Mouse (Mus musculus): ENCODE results near the gene Ppp4c. TPM values are rescaled to one million over a fixed set of nuclear protein-coding genes. Genes with fewer than 3 reads are reported as not detected.

The Ppp4c gene
- polyA plus RNA-seq, 1 experiment from 2014 or later = 135 TPM

GRCm38 (mm10) chr7:126816494-126816893, 24.2 kb upstream of the Ppp4c start:
- TF ChIP-seq CTCF (IDR thresholded peaks at IDR 0.05; ENCODE audit: low read depth) = no peak
- H3K4me2 ChIP-seq (replicated peaks; ENCODE audit: low read depth) = no peak overlapping the region

GRCm38 (mm10) chr7:126815726-126816222, 23.5 kb upstream of the Ppp4c start:
- ATAC-seq = no peak
- Histone ChIP-seq H3K9me3 (ENCODE audit: control insufficient read depth) (no peaks in the 10 kb centered on the region), H3K27ac (ENCODE audit: low read depth, low read length) (no peak overlapping the region), H3K9ac (ENCODE audit: low read depth, low read length) (no peak overlapping the region), H3K36me3 (ENCODE audit: control insufficient read depth, insufficient read depth) (no peaks in the 10 kb centered on the region), H3K4me1 (replicated peaks; ENCODE audit: control insufficient read depth, insufficient read depth, low read length) (no peaks in the 10 kb centered on the region), H3K4me2 (replicated peaks; ENCODE audit: low read depth) (no peak overlapping the region), H3K27me3 (replicated peaks; ENCODE audit: control insufficient read depth, insufficient read depth, low read length) (no peaks in the 10 kb centered on the region), H3K4me3 (ENCODE audit: low read depth, low read length) (no peak overlapping the region)
- TF ChIP-seq CTCF (IDR thresholded peaks at IDR 0.05; ENCODE audit: low read depth) = no peak
- WGBS = 57% methylated on average over 8 of the region's 8 CpGs

More at GRCm38 (mm10) chr7:126816494-126816893, 24.2 kb upstream of the Ppp4c start:
- Histone ChIP-seq H3K4me3 (ENCODE audit: low read depth, low read length) (no peak overlapping the region), H3K4me1 (replicated peaks; ENCODE audit: control insufficient read depth, insufficient read depth, low read length) (no peaks in the 10 kb centered on the region), H3K27ac (ENCODE audit: low read depth, low read length) (no peak overlapping the region), H3K9me3 (ENCODE audit: control insufficient read depth) (no peaks in the 10 kb centered on the region), H3K27me3 (replicated peaks; ENCODE audit: control insufficient read depth, insufficient read depth, low read length) (no peaks in the 10 kb centered on the region), H3K9ac (ENCODE audit: low read depth, low read length) (no peak overlapping the region), H3K36me3 (ENCODE audit: control insufficient read depth, insufficient read depth) (no peaks in the 10 kb centered on the region)
- WGBS = 75% methylated on average over 8 of the region's 8 CpGs
- no peak for ATAC-seq

GRCm38 (mm10) chr7:126809723-126810369, 17.6 kb upstream of the Ppp4c start:
- no peaks in the 10 kb centered on the region for H3K9me3 ChIP-seq (ENCODE audit: control insufficient read depth)
- no peaks in the 10 kb centered on the region for H3K36me3 ChIP-seq (ENCODE audit: control insufficient read depth, insufficient read depth)
- H3K4me2 ChIP-seq (replicated peaks; ENCODE audit: low read depth) = peak overlapping the region; percentile 80
- ATAC-seq = no peak
- no peak overlapping the region for H3K27ac ChIP-seq (ENCODE audit: low read depth, low read length)
- H3K27me3 ChIP-seq (replicated peaks; ENCODE audit: control insufficient read depth, insufficient read depth, low read length) = no peaks in the 10 kb centered on the region
- no peak overlapping the region for H3K4me3 ChIP-seq (ENCODE audit: low read depth, low read length)
- no peaks in the 10 kb centered on the region for H3K4me1 ChIP-seq (replicated peaks; ENCODE audit: control insufficient read depth, insufficient read depth, low read length)
- 56% methylated on average over 5 of the region's 5 CpGs for WGBS
- no peak for TF ChIP-seq CTCF (IDR thresholded peaks at IDR 0.05; ENCODE audit: low read depth)
- H3K9ac ChIP-seq (ENCODE audit: low read depth, low read length) = no peak overlapping the region

- no peaks in the 10 kb centered on the region for H3K4me1 ChIP-seq (replicated peaks; ENCODE audit: control insufficient read depth, insufficient read depth, low read length)
- H3K36me3 ChIP-seq (ENCODE audit: control insufficient read depth, insufficient read depth) = no peaks in the 10 kb centered on the region
- H3K27ac ChIP-seq (ENCODE audit: low read depth, low read length) = no peak overlapping the region
- WGBS = under 1% methylated on average over 43 of the region's 43 CpGs
- H3K4me2 ChIP-seq (replicated peaks; ENCODE audit: low read depth) = peak overlapping the region; percentile 80
- TF ChIP-seq CTCF (IDR thresholded peaks at IDR 0.05; ENCODE audit: low read depth) = peak; percentile 40
- no peaks in the 10 kb centered on the region for H3K9me3 ChIP-seq (ENCODE audit: control insufficient read depth)
- H3K4me3 ChIP-seq (ENCODE audit: low read depth, low read length) = peak overlapping the region; percentile 52
- H3K27me3 ChIP-seq (replicated peaks; ENCODE audit: control insufficient read depth, insufficient read depth, low read length) = no peaks in the 10 kb centered on the region
- ATAC-seq = peak; percentile 76
- peak overlapping the region; percentile 41 for H3K9ac ChIP-seq (ENCODE audit: low read depth, low read length)
Measured at GRCm38 (mm10) chr7:126808703-126809455, 16.6 kb upstream of the Ppp4c start.

GRCm38 (mm10) chr7:126807405-126807804, 15.1 kb upstream of the Ppp4c start:
- TF ChIP-seq CTCF (IDR thresholded peaks at IDR 0.05; ENCODE audit: low read depth) = no peak
- Histone ChIP-seq H3K4me1 (replicated peaks; ENCODE audit: control insufficient read depth, insufficient read depth, low read length) (no peaks in the 10 kb centered on the region), H3K27me3 (replicated peaks; ENCODE audit: control insufficient read depth, insufficient read depth, low read length) (no peaks in the 10 kb centered on the region), H3K27ac (ENCODE audit: low read depth, low read length) (no peak overlapping the region), H3K9ac (ENCODE audit: low read depth, low read length) (no peak overlapping the region), H3K36me3 (ENCODE audit: control insufficient read depth, insufficient read depth) (no peaks in the 10 kb centered on the region), H3K4me3 (ENCODE audit: low read depth, low read length) (no peak overlapping the region), H3K4me2 (replicated peaks; ENCODE audit: low read depth) (peak overlapping the region; percentile 80; the same call in 1 of the 2 replicates), H3K9me3 (ENCODE audit: control insufficient read depth) (no peaks in the 10 kb centered on the region)
- no peak for ATAC-seq
- WGBS = 49% methylated on average over 4 of the region's 4 CpGs

- no peaks in the 10 kb centered on the region for H3K9me3 ChIP-seq (ENCODE audit: control insufficient read depth)
- 39% methylated on average over 6 of the region's 6 CpGs for WGBS
- no peak overlapping the region for H3K4me3 ChIP-seq (ENCODE audit: low read depth, low read length)
- no peaks in the 10 kb centered on the region for H3K4me1 ChIP-seq (replicated peaks; ENCODE audit: control insufficient read depth, insufficient read depth, low read length)
- H3K27me3 ChIP-seq (replicated peaks; ENCODE audit: control insufficient read depth, insufficient read depth, low read length) = no peaks in the 10 kb centered on the region
- no peaks in the 10 kb centered on the region for H3K36me3 ChIP-seq (ENCODE audit: control insufficient read depth, insufficient read depth)
- H3K4me2 ChIP-seq (replicated peaks; ENCODE audit: low read depth) = no peak overlapping the region
- peak; percentile 60 for ATAC-seq
- TF ChIP-seq CTCF (IDR thresholded peaks at IDR 0.05; ENCODE audit: low read depth) = no peak
- no peak overlapping the region for H3K9ac ChIP-seq (ENCODE audit: low read depth, low read length)
- H3K27ac ChIP-seq (ENCODE audit: low read depth, low read length) = no peak overlapping the region
Measured at GRCm38 (mm10) chr7:126806956-126807355, 14.7 kb upstream of the Ppp4c start.
